Mouse (Mus musculus) neural tube, embryonic 14.5 days (tissue): ENCODE measurements around the gene Etv2. TPM values are rescaled to one million over a fixed set of nuclear protein-coding genes. Genes with fewer than 3 reads are reported as not detected.

Source experiments
- ATAC-seq: fragments of 200-750 bp; cut with Nextera tagmentation; 2 replicates; pipeline ENCODE4 v1.8.0; 2017; ENCODE audit warnings: low read depth, mild to moderate bottlenecking, moderate TSS enrichment, moderate library complexity
- H3K27ac ChIP-seq: fragments of 300-500 bp; sonication (generic); 2 replicates; pipeline ENCODE4 v1.5.1; 2014; ENCODE audit warnings: low read depth, mild to moderate bottlenecking, control low read depth, low read length, moderate library complexity, mixed read lengths
- H3K27me3 ChIP-seq: fragments of 300-500 bp; sonication (generic); 2 replicates; pipeline ENCODE4 v1.6.1; 2014; ENCODE audit warnings: low read length; ENCODE audit not compliant: control insufficient read depth, insufficient read depth
- H3K36me3 ChIP-seq: fragments of 300-500 bp; sonication (generic); 2 replicates; pipeline ENCODE4 v1.6.1; 2014; ENCODE audit warnings: low read length, mixed read lengths; ENCODE audit not compliant: control insufficient read depth, insufficient read depth
- H3K4me1 ChIP-seq: fragments of 300-500 bp; sonication (generic); 2 replicates; pipeline ENCODE4 v1.6.1; 2014; ENCODE audit warnings: low read length; ENCODE audit not compliant: control insufficient read depth, insufficient read depth
- H3K4me2 ChIP-seq: fragments of 300-500 bp; sonication (generic); 2 replicates; pipeline ENCODE4 v1.6.1; 2014; ENCODE audit warnings: mild to moderate bottlenecking, low read depth, low read length, control low read depth
- H3K4me3 ChIP-seq: fragments of 300-500 bp; sonication (generic); 2 replicates; pipeline ENCODE4 v1.5.1; 2014; ENCODE audit warnings: low read depth, low read length, control low read depth, mixed read lengths
- H3K9ac ChIP-seq: fragments of 300-500 bp; sonication (generic); replicated peaks from 2 replicates; pipeline ENCODE4 v1.6.1; 2014; ENCODE audit warnings: low read depth, mild to moderate bottlenecking, control low read depth, low read length, mixed read lengths
- H3K9me3 ChIP-seq: fragments of 300-500 bp; sonication (generic); 2 replicates; pipeline ENCODE4 v1.6.1; 2016; ENCODE audit warnings: low read length; ENCODE audit not compliant: control insufficient read depth
- WGBS: fragments of 180-500 bp; shearing (Covaris S2); extraction: QIAGEN DNeasy Blood & Tissue Kit; methylation state at CpG from one replicate; pipeline ENCODE4 v1.1.7; 2014; 5-methylcytosine and 5-hydroxymethylcytosine counted together
- polyA plus RNA-seq: library from polyadenylated mRNA; unstranded; fragments of >200 nt; fragmentation: Nextera tagmentation; extraction: Ambion mirVana; gene quantifications from 2 replicates; pipeline ENCODE4 v1.2.1, GENCODE M21; 2014

Etv2 gene
- polyA plus RNA-seq, 1 experiment from 2014 or later, result not detected

DNA sequence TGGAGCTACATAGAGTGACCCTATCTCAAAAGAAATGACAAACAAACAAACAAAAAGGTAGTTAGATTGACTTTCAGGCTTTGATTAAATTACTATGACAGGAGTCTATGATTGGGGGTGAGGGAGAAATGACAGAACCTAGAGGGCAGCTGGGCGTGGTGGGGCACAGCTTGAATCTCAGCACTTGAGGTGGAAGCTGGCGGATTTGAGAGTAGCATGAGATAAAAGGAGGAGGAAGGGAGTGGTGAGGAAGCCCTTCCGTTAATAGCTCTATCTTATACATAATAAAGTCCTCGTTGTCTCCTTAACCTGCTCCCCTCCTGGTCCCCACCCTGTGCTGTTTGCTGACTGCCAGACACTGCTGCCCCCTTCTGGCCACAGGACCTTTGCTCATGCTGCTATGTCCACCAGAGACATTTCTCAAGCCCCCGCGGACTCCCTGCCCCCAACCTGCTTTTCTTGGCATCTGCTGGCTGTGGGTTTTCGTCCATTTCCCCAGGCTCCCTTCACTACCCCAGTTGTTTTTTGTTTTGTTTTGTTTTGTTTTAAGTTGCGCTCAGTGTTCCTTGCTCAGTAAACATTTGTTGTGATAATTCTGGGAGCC, 27.8 kb downstream of the Etv2 start:
- H3K9me3 ChIP-seq, result no peaks in the 10 kb centered on the region
- ATAC-seq, result no peak; the same call in 1 of the 2 replicates
- H3K4me3 ChIP-seq, result no peak overlapping the region
- H3K4me2 ChIP-seq, result no peak overlapping the region
- no peaks in the 10 kb centered on the region for H3K36me3 ChIP-seq
- H3K27me3 ChIP-seq, result no peaks in the 10 kb centered on the region
- WGBS, result 26% methylated on average over 8 of the region's 8 CpGs
- no peak overlapping the region for H3K27ac ChIP-seq
- no peak overlapping the region for H3K9ac ChIP-seq
- H3K4me1 ChIP-seq, result no peaks in the 10 kb centered on the region

- H3K9ac ChIP-seq, result no peak overlapping the region
- no peak overlapping the region for H3K27ac ChIP-seq
- no peaks in the 10 kb centered on the region for H3K9me3 ChIP-seq
- no peak overlapping the region for H3K4me2 ChIP-seq
- H3K4me1 ChIP-seq, result 0 out of 2 replicates have a peak, but pooled peaks cover 3% of the 10 kb centered on the region
- WGBS, result 93% methylated on average over 8 of the region's 8 CpGs
- no peak overlapping the region for H3K4me3 ChIP-seq
- ATAC-seq, result no peak
- H3K27me3 ChIP-seq, result no peaks in the 10 kb centered on the region
- no peaks in the 10 kb centered on the region for H3K36me3 ChIP-seq
Measured at GRCm38 (mm10) chr7:30604944-30605343, 30.7 kb downstream of the Etv2 start.

DNA sequence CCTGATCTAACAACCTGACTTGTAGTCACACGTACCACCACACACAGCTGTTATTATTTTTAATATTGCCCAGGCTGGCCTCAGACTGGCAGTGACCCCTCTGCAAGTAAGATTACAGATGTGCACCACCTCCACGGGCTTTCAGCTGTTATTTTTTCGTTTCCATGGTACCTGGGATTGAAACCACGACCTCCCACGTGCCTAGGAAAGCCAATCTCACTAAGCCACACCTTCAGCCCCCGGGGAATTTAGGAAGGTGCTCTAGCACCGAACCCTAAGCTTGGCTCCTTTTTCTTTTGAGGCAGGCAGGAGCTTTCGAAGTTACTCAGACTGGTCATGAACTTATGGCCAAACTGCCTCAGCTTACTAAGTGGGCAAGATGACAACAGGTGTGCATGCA, 31.2 kb downstream of the Etv2 start:
- Histone ChIP-seq H3K36me3 (no peaks in the 10 kb centered on the region), H3K9ac (no peak overlapping the region), H3K9me3 (no peaks in the 10 kb centered on the region), H3K4me1 (0 out of 2 replicates have a peak, but pooled peaks cover 3% of the 10 kb centered on the region), H3K4me2 (no peak overlapping the region), H3K27me3 (no peaks in the 10 kb centered on the region), H3K27ac (no peak overlapping the region), H3K4me3 (no peak overlapping the region)
- no peak for ATAC-seq
- WGBS, result 67% methylated on average over 8 of the region's 8 CpGs

DNA sequence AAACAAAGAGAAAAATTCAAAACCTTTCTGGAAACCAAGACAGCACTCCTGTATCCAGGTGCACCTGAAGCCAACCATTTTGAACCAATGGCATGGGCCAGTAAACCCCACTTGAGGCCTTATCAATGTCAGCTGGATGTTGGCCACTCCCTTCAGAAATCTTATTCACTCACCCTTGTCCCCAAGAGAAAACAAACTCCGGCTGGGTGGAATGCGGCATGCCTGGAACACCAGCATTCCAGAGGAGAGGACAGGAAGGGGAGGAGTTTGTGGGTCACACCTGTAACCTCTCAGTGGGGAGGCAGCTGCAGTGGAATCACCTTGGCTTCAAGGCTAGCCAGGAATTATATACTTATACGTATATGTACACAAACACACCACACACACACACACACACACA, 33.1 kb downstream of the Etv2 start:
- no peak overlapping the region for H3K4me3 ChIP-seq
- no peaks in the 10 kb centered on the region for H3K36me3 ChIP-seq
- H3K4me2 ChIP-seq, result no peak overlapping the region
- H3K27me3 ChIP-seq, result no peaks in the 10 kb centered on the region
- 0 out of 2 replicates have a peak, but pooled peaks cover 3% of the 10 kb centered on the region for H3K4me1 ChIP-seq
- no peak overlapping the region for H3K27ac ChIP-seq
- WGBS, result 69% methylated on average over 3 of the region's 3 CpGs
- H3K9ac ChIP-seq, result no peak overlapping the region
- H3K9me3 ChIP-seq, result no peaks in the 10 kb centered on the region
- no peak for ATAC-seq

GRCm38 (mm10) chr7:30600651-30601050, 35.0 kb downstream of the Etv2 start:
- peak overlapping the region; percentile 28; the same call in 1 of the 2 replicates for H3K9ac ChIP-seq
- no peaks in the 10 kb centered on the region for H3K9me3 ChIP-seq
- 0 out of 2 replicates have a peak, but pooled peaks cover 3% of the 10 kb centered on the region for H3K4me1 ChIP-seq
- H3K36me3 ChIP-seq, result no peaks in the 10 kb centered on the region
- H3K4me3 ChIP-seq, result no peak overlapping the region
- H3K4me2 ChIP-seq, result peak overlapping the region; percentile 37; the same call in 1 of the 2 replicates
- no peaks in the 10 kb centered on the region for H3K27me3 ChIP-seq
- H3K27ac ChIP-seq, result peak overlapping the region; percentile 44; the same call in 1 of the 2 replicates
- 74% methylated on average over 7 of the region's 7 CpGs for WGBS
- ATAC-seq, result 0 out of 2 replicates have a peak, but pooled peaks have one; percentile 1

GRCm38 (mm10) chr7:30599933-30600353, 35.7 kb downstream of the Etv2 start:
- ATAC-seq, result peak; percentile 99
- Histone ChIP-seq H3K4me2 (peak overlapping the region; percentile 37; the same call in 1 of the 2 replicates), H3K36me3 (no peaks in the 10 kb centered on the region), H3K4me3 (no peak overlapping the region), H3K9ac (0 out of 2 replicates have a peak overlapping the region, but pooled peaks have one; percentile 28), H3K27ac (peak overlapping the region; percentile 44; the same call in 1 of the 2 replicates), H3K4me1 (0 out of 2 replicates have a peak, but pooled peaks cover 3% of the 10 kb centered on the region), H3K9me3 (no peaks in the 10 kb centered on the region), H3K27me3 (no peaks in the 10 kb centered on the region)
- 3% methylated on average over 16 of the region's 16 CpGs for WGBS

DNA sequence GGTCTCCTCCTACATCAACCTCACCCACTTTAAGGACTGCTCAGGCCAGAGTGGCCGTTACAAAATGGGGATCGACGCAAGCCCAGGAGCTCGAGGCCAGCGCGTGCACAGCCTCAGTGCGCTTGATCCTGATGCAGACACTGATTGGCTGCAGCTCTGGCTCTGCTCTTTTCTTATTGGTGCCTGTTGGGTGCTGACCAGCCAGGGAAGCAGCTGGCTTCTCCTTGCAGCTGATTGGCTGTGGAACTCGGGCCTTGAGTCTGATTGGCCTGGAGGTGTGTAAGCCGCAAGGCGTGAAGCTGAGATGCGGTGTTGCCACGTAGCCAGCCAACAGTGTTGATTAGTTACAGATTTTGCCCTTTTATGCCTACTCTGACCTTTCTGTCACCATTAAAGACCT, 36.9 kb downstream of the Etv2 start, which contains the start of gene Zbtb32:
TSS of gene Zbtb32 (minus strand) at position 124 of the 400 bp plus-strand sequence.
- no peaks in the 10 kb centered on the region for H3K9me3 ChIP-seq
- H3K36me3 ChIP-seq, result no peaks in the 10 kb centered on the region
- peak within 1 kb of the TSS; percentile 37; the same call in 1 of the 2 replicates for H3K4me2 ChIP-seq
- no peak within 1 kb of the TSS for H3K27ac ChIP-seq
- 0 out of 2 replicates have a peak within 1 kb of the TSS, but pooled peaks have one; percentile 28 for H3K9ac ChIP-seq
- no peak for ATAC-seq
- no peaks in the 10 kb centered on the region for H3K27me3 ChIP-seq
- WGBS, result 94% methylated on average over 12 of the region's 12 CpGs
- H3K4me1 ChIP-seq, result 0 out of 2 replicates have a peak, but pooled peaks cover 3% of the 10 kb centered on the region
- H3K4me3 ChIP-seq, result no peak within 1 kb of the TSS

DNA sequence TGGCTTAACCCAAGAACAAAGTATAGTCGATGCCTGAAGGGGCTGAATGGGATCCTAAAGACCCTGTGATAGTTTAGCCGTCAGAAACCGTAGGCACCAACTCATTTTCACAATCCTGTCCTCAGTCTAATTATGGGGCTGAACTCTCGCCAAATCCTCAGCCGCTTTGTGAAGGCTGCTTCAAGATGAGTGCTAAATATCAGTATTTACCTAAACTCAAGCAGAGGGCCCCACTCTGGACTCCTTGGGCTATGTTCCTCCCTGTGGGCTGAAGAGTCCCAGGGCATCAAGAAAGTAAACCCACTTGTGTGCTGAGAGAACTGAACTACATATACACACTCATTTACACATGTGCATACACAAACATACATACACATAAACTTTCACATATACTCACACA, 38.8 kb downstream of the Etv2 start:
- Histone ChIP-seq H3K4me3 (no peak overlapping the region), H3K36me3 (no peaks in the 10 kb centered on the region), H3K4me1 (0 out of 2 replicates have a peak, but pooled peaks cover 3% of the 10 kb centered on the region), H3K27ac (no peak overlapping the region), H3K9ac (no peak overlapping the region), H3K27me3 (no peaks in the 10 kb centered on the region), H3K4me2 (no peak overlapping the region), H3K9me3 (no peaks in the 10 kb centered on the region)
- ATAC-seq, result no peak
- WGBS, result 86% methylated on average over 5 of the region's 5 CpGs

GRCm38 (mm10) chr7:30596093-30596492, 39.6 kb downstream of the Etv2 start:
- ATAC-seq, result no peak
- H3K27ac ChIP-seq, result no peak overlapping the region
- H3K9ac ChIP-seq, result no peak overlapping the region
- H3K4me2 ChIP-seq, result no peak overlapping the region
- WGBS, result 92% methylated on average over 5 of the region's 5 CpGs
- no peaks in the 10 kb centered on the region for H3K9me3 ChIP-seq
- 0 out of 2 replicates have a peak, but pooled peaks cover 3% of the 10 kb centered on the region for H3K4me1 ChIP-seq
- H3K4me3 ChIP-seq, result no peak overlapping the region
- H3K36me3 ChIP-seq, result no peaks in the 10 kb centered on the region
- H3K27me3 ChIP-seq, result no peaks in the 10 kb centered on the region
